Mouse (Mus musculus) small intestine, adult 2 months (tissue): ENCODE data around the gene Gsdma. TPM values are rescaled to one million over a fixed set of nuclear protein-coding genes. Genes with fewer than 3 reads are reported as not detected.
"Not testable (repeated sequence)": the region's sequence is repeated elsewhere in the genome, so short reads cannot be mapped to it uniquely, and the experiment has no call there.

Source experiments
- H3K27ac ChIP-seq: fragments of 200-500 bp; 2 replicates; pipeline ENCODE4 v1.5.1; 2012; ENCODE audit warnings: low read depth, low read length, control low read depth, inconsistent platforms; ENCODE audit not compliant: insufficient read depth
- H3K27me3 ChIP-seq: fragments of 200-500 bp; 2 replicates; pipeline ENCODE4 v1.6.1; 2012; ENCODE audit warnings: mild to moderate bottlenecking, moderate library complexity, low read length, inconsistent platforms; ENCODE audit not compliant: control insufficient read depth, insufficient read depth
- H3K36me3 ChIP-seq: fragments of 200-500 bp; 2 replicates; pipeline ENCODE4 v1.6.1; 2012; ENCODE audit warnings: mild to moderate bottlenecking, low read length, control low read depth, inconsistent platforms; ENCODE audit not compliant: control insufficient read depth, insufficient read depth
- H3K4me1 ChIP-seq: fragments of 200-500 bp; 2 replicates; pipeline ENCODE4 v1.6.1; 2012; ENCODE audit warnings: low read length, inconsistent platforms, mixed read lengths; ENCODE audit not compliant: control insufficient read depth, insufficient read depth, insufficient read length
- H3K4me3 ChIP-seq: fragments of 200-500 bp; 2 replicates; pipeline ENCODE4 v1.5.1; 2012; ENCODE audit warnings: low read depth, mild to moderate bottlenecking, control low read depth, inconsistent platforms, low read length, moderate library complexity
- CTCF ChIP-seq: fragments of 200-500 bp; IDR thresholded peaks from 2 replicates; pipeline ENCODE4 v1.5.1; 2012; ENCODE audit warnings: low read depth, mild to moderate bottlenecking, control low read depth, inconsistent platforms, low read length, moderate library complexity, mixed read lengths; ENCODE audit not compliant: insufficient replicate concordance, insufficient read length; ENCODE audit errors: extremely low read depth
- POLR2A ChIP-seq: fragments of 200-500 bp; IDR thresholded peaks from 2 replicates; pipeline ENCODE4 v1.6.1; 2012; ENCODE audit warnings: low read depth, mild to moderate bottlenecking, control low read depth, inconsistent platforms, low read length, moderate library complexity
- WGBS: fragments of 180-500 bp; shearing (Covaris S2); methylation state at CpG from one replicate; pipeline ENCODE4 v1.1.7; 2018; 5-methylcytosine and 5-hydroxymethylcytosine counted together
- polyA plus RNA-seq: library from polyadenylated mRNA; depleted of rRNA; stranded (reverse); fragments of >200 nt; gene quantifications from 2 replicates; pipeline ENCODE4 v1.2.3, GENCODE M21; 2012

The Gsdma gene
- polyA plus RNA-seq, 1 experiment = 0.25 TPM

DNA sequence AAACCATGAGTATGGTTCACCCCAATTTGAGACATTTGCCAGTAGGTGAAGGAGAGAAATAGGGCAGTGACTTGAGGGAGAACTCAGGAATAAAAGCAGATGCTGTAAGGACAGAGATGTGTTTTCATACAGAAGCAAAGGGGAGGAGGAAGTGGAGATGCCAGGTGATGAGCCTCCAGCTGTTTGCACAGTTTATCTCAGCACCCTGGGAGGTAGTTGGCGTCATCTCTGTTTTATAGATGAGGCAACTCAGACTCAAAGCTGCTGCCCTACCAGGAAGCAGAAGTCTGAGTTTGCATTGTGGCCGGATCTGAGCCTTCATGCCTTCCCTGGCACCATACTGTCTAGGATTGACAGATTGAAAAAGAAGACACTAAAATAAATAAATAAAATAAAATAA, 4.8 kb downstream of the Gsdma start:
- no peak for TF ChIP-seq CTCF
- no peak for TF ChIP-seq POLR2A
- H3K27me3 ChIP-seq = no peaks in the 10 kb centered on the region; the same call in 1 of the 2 replicates
- no peak overlapping the region for H3K27ac ChIP-seq
- H3K4me1 ChIP-seq = no peaks in the 10 kb centered on the region
- H3K4me3 ChIP-seq = no peak overlapping the region
- H3K36me3 ChIP-seq = no peaks in the 10 kb centered on the region
- WGBS = 10% methylated on average over 2 of the region's 2 CpGs

DNA sequence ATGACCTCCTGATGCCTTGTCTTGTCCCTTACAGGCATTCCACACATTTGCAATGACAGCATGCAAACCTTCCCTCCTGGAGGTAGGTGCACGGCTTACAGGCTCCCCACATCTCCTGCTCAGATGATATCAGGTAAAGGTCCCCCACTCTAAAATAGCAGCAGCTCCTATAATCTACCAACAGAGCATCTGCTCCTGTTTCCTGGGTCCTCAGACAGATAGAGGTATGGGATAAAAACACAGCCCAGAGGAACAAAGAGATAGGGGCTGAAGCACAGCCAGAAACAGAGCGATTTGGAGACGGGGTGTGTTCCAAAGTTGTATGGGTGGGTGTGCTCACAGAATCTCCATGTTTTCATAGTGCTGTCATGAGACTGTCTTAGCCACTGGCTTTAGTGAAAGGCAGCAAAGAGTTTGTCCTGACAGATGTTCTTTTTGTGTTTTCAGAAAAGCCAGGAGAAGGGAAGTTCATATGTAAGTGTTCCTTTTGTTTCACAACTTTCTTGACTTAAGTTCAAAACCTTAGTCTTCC, 7.2 kb downstream of the Gsdma start:
- no peaks in the 10 kb centered on the region for H3K36me3 ChIP-seq
- H3K4me3 ChIP-seq = no peak overlapping the region
- no peaks in the 10 kb centered on the region; the same call in 1 of the 2 replicates for H3K27me3 ChIP-seq
- H3K27ac ChIP-seq = no peak overlapping the region
- no peaks in the 10 kb centered on the region for H3K4me1 ChIP-seq
- WGBS = 65% methylated on average over 3 of the region's 3 CpGs
- no peak for TF ChIP-seq CTCF
- TF ChIP-seq POLR2A = no peak

DNA sequence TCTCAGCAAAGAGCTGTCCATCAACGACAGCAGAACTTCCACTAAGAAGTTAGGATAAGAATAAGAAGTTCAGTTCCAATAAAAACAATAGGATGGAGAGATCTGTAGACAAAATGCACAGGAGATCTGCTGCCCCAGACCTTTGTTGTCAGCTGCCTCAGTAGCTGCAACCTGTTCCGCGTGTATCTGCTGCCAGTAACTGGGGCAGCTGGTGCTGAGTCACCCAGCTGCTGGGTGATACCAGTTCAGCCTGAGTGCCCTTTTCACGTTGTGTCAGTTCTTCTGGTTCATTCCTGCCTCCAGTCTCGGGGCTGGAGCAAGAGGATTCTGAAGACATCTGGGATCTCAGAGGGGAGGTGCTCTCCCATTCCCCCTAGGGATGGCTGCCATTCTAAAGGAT, 7.7 kb downstream of the Gsdma start:
- no peak for TF ChIP-seq POLR2A
- TF ChIP-seq CTCF = no peak
- WGBS = 22% methylated on average over 5 of the region's 5 CpGs
- H3K4me3 ChIP-seq = no peak overlapping the region
- no peaks in the 10 kb centered on the region for H3K4me1 ChIP-seq
- H3K27ac ChIP-seq = no peak overlapping the region
- no peaks in the 10 kb centered on the region for H3K36me3 ChIP-seq
- H3K27me3 ChIP-seq = no peaks in the 10 kb centered on the region; the same call in 1 of the 2 replicates

GRCm38 (mm10) chr11:98672482-98672881, 8.3 kb downstream of the Gsdma start:
- Histone ChIP-seq H3K27me3 (no peaks in the 10 kb centered on the region), H3K27ac (no peak overlapping the region), H3K4me1 (no peaks in the 10 kb centered on the region), H3K36me3 (no peaks in the 10 kb centered on the region), H3K4me3 (no peak overlapping the region)
- WGBS = 74% methylated on average over 5 of the region's 5 CpGs
- TF ChIP-seq CTCF = no peak
- TF ChIP-seq POLR2A = no peak

DNA sequence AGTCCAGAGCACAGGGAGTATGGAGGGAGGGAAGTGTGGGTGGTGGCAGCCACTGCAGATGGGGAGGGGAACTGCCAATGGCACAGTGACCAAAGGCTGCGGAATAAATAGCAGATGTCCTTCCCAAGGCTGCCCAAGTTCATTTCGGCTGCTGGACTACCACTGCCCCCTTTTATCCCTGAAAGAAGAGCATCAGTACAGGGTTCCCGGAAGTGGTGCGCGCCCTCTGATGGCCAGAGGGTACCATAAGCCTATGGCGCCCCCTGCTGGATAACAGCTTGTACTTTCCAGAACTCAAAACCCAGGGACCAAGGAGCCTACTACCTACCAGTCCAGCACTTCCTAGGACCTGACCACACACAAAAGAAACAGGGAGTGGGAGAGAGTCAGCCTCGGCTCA, 9.0 kb downstream of the Gsdma start:
- TF ChIP-seq CTCF = peak; percentile 34; the same call in 1 of the 2 replicates
- WGBS = under 1% methylated on average over 7 of the region's 7 CpGs
- not testable (repeated sequence) for H3K4me1 ChIP-seq, H3K36me3 ChIP-seq, H3K4me3 ChIP-seq, H3K27me3 ChIP-seq, H3K27ac ChIP-seq

GRCm38 (mm10) chr11:98675829-98676363, 11.7 kb downstream of the Gsdma start:
- no peak overlapping the region for H3K4me3 ChIP-seq
- WGBS = 30% methylated on average over 7 of the region's 7 CpGs
- TF ChIP-seq CTCF = no peak
- TF ChIP-seq POLR2A = no peak
- H3K36me3 ChIP-seq = no peaks in the 10 kb centered on the region
- no peaks in the 10 kb centered on the region for H3K4me1 ChIP-seq
- H3K27ac ChIP-seq = no peak overlapping the region
- no peaks in the 10 kb centered on the region for H3K27me3 ChIP-seq

DNA sequence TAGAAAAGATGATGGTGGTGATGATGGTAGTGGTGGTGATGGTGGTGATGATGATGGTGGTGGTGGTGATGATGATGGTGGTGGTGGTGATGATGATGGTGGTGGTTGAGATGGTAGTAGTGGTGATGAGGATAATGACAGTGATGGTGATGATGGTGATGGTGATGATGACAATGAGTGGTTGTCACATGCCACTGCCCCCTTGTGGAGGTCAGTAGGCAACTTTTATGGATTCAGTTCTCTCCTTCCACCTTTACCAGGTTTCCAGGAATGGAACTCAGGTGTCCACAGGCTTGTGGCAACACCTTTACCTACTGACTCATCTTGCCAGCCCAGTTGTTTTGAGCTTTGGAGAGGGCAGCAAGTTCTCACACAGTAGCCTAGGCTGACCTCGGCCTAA, 15.9 kb downstream of the Gsdma start:
- H3K36me3 ChIP-seq = no peaks in the 10 kb centered on the region
- H3K27me3 ChIP-seq = no peaks in the 10 kb centered on the region
- H3K4me3 ChIP-seq = no peak overlapping the region
- no peak overlapping the region for H3K27ac ChIP-seq
- WGBS = 92% methylated on average over 1 of the region's 1 CpGs
- no peak for TF ChIP-seq CTCF
- TF ChIP-seq POLR2A = no peak
- no peaks in the 10 kb centered on the region for H3K4me1 ChIP-seq

GRCm38 (mm10) chr11:98680595-98680994, 16.4 kb downstream of the Gsdma start:
- H3K4me1 ChIP-seq, H3K36me3 ChIP-seq, H3K4me3 ChIP-seq, H3K27me3 ChIP-seq, H3K27ac ChIP-seq: not testable (repeated sequence)
- 89% methylated on average over 4 of the region's 4 CpGs for WGBS
